Mouse (Mus musculus) ES-Bruce4 (cell line): Measurements from ENCODE around the gene Kcnk5. TPM values are rescaled to one million over a fixed set of nuclear protein-coding genes. Genes with fewer than 3 reads are reported as not detected.

Experiments
- H3K27ac ChIP-seq: 2 replicates; pipeline ENCODE4 v1.5.1; 2012; ENCODE audit warnings: low read length, inconsistent platforms; ENCODE audit not compliant: insufficient read depth
- H3K27me3 ChIP-seq: 2 replicates; pipeline ENCODE4 v1.6.1; 2012; ENCODE audit warnings: mild to moderate bottlenecking, low read length, inconsistent platforms; ENCODE audit not compliant: control insufficient read depth, poor library complexity, insufficient read depth, severe bottlenecking
- H3K36me3 ChIP-seq: 2 replicates; pipeline ENCODE4 v1.6.1; 2012; ENCODE audit warnings: inconsistent platforms, mild to moderate bottlenecking, low read length, moderate library complexity; ENCODE audit not compliant: control insufficient read depth, poor library complexity, insufficient read depth, severe bottlenecking
- H3K4me1 ChIP-seq: one replicate; pipeline ENCODE4 v1.8.1; 2011; ENCODE audit warnings: low read length; ENCODE audit not compliant: control insufficient read depth, insufficient read depth
- H3K4me3 ChIP-seq: 2 replicates; pipeline ENCODE4 v1.5.1; 2011; ENCODE audit warnings: low read depth, mild to moderate bottlenecking, low read length
- H3K9ac ChIP-seq: 2 replicates; pipeline ENCODE4 v1.6.1; 2012; ENCODE audit warnings: low read depth, mild to moderate bottlenecking, inconsistent platforms; ENCODE audit not compliant: poor library complexity, severe bottlenecking
- H3K9me3 ChIP-seq: replicated peaks from 2 replicates; pipeline ENCODE4 v1.6.1; 2012; ENCODE audit warnings: mild to moderate bottlenecking, low read length, inconsistent platforms; ENCODE audit not compliant: control insufficient read depth, poor library complexity, insufficient read depth, severe bottlenecking
- CTCF ChIP-seq: IDR thresholded peaks from one replicate; pipeline ENCODE4 v1.8.1; 2011; ENCODE audit warnings: low read depth, low read length
- EP300 ChIP-seq: IDR thresholded peaks from 2 replicates; pipeline ENCODE4 v1.6.1; 2011; ENCODE audit warnings: low read depth, low read length; ENCODE audit not compliant: insufficient read depth
- POLR2A ChIP-seq: IDR thresholded peaks from one replicate; pipeline ENCODE4 v1.8.1; 2011; ENCODE audit warnings: low read length; ENCODE audit not compliant: insufficient read depth
- polyA plus RNA-seq: library from polyadenylated mRNA; stranded (reverse); fragments of >200 nt; gene quantifications from 2 replicates; pipeline ENCODE4 v1.2.4, GENCODE M21; 2011; ENCODE audit warnings: low read depth; ENCODE audit not compliant: missing spikeins, insufficient read depth, insufficient read length

The Kcnk5 gene
- polyA plus RNA-seq, 1 experiment: 21.5 TPM

DNA sequence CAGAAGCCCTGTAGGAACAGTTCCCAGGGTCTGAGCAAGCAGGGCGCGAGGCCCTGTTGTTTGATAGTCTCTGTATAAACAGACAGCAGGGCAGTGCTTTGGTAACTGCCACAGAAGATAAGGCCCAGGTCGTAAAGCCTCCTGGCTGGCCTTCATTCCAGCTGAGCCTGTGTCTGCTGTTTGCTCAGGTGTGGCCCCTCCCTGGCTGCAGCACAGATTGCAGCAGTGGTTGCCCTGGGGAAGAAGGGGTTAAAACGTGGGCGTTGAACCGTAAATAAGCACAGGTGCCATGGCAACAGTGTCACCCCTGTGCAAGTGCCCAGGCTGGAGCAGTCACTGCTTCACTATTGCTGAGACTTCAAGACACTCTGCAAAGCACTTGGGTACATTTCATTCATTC, 26.8 kb upstream of the Kcnk5 start:
- no peak overlapping the region for H3K27ac ChIP-seq

GRCm38 (mm10) chr14:20205747-20206146, 24.1 kb upstream of the Kcnk5 start:
- TF ChIP-seq POLR2A (no peak), CTCF (no peak)
- no peaks in the 10 kb centered on the region for H3K9me3 ChIP-seq
- H3K36me3 ChIP-seq: no peaks in the 10 kb centered on the region
- H3K9ac ChIP-seq: no peak overlapping the region
- no peak overlapping the region for H3K4me3 ChIP-seq
- peaks cover 3% of the 10 kb centered on the region for H3K4me1 ChIP-seq
- no peak overlapping the region for H3K27ac ChIP-seq
- no peaks in the 10 kb centered on the region for H3K27me3 ChIP-seq

More for the DNA sequence above, 26.8 kb upstream of the Kcnk5 start:
- H3K4me1 ChIP-seq: peaks cover 5% of the 10 kb centered on the region
- H3K4me3 ChIP-seq: no peak overlapping the region
- TF ChIP-seq CTCF: no peak
- no peak for TF ChIP-seq EP300
- no peak for TF ChIP-seq POLR2A
- H3K9me3 ChIP-seq: no peaks in the 10 kb centered on the region
- H3K27me3 ChIP-seq: no peaks in the 10 kb centered on the region
- H3K9ac ChIP-seq: no peak overlapping the region
- H3K36me3 ChIP-seq: no peaks in the 10 kb centered on the region

DNA sequence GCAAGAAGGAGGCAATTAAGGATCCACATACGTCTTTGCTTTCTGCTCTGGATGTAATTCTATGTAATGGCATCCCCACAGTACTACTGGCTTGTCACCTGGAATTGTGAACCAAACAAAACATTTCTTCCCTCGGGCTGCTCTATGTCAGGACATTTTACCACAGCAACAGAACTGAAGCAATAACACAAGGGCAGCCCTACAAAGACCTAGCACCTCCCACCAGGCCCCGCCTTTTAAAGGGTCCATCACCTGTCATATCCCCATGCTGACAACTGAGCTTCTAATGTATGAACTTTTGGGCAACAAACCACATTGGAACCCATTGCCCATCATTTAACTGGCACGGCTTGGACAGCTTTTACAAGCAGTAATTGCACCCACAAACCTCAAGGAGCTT, 21.7 kb upstream of the Kcnk5 start:
- H3K4me3 ChIP-seq: no peak overlapping the region
- no peaks in the 10 kb centered on the region for H3K9me3 ChIP-seq
- H3K4me1 ChIP-seq: peaks cover 3% of the 10 kb centered on the region
- no peak overlapping the region for H3K9ac ChIP-seq
- no peak for TF ChIP-seq EP300
- no peak for TF ChIP-seq POLR2A
- TF ChIP-seq CTCF: no peak
- no peaks in the 10 kb centered on the region for H3K27me3 ChIP-seq
- H3K27ac ChIP-seq: no peak overlapping the region
- H3K36me3 ChIP-seq: no peaks in the 10 kb centered on the region

DNA sequence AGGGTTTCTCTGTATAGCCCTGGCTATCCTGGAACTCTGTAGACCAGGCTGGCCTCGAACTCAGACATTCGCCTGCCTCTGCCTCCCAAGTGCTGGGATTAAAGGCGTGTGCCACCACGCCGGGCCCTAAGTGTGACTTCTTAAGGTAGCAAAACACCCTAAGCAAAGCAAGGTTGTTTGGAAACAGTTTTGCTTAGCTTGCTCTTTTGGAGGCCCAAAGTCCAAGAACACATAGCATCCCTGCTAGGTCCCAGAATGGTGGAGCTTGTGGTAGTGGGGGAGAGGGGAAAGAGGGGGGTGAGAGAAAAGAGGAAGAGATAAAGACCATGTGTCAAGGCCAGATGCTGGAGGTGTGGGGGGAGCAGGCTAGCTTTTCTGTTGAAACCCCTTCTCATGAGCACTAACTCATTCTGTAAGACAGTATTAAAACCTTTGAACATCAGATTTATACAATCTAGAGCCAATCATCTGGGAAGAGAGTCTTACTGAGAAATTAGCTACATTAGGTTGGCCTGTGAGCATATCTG, 21.1 kb upstream of the Kcnk5 start:
- Histone ChIP-seq H3K9me3 (no peaks in the 10 kb centered on the region), H3K4me1 (no peaks in the 10 kb centered on the region), H3K27me3 (no peaks in the 10 kb centered on the region), H3K9ac (no peak overlapping the region), H3K27ac (no peak overlapping the region), H3K36me3 (no peaks in the 10 kb centered on the region), H3K4me3 (no peak overlapping the region)
- TF ChIP-seq POLR2A: no peak
- no peak for TF ChIP-seq CTCF
- no peak for TF ChIP-seq EP300

- Histone ChIP-seq H3K27me3 (no peaks in the 10 kb centered on the region), H3K36me3 (no peaks in the 10 kb centered on the region), H3K9ac (no peak overlapping the region), H3K9me3 (no peaks in the 10 kb centered on the region), H3K4me3 (no peak overlapping the region), H3K27ac (peak overlapping the region; percentile 14; the same call in 1 of the 2 replicates), H3K4me1 (no peaks in the 10 kb centered on the region)
- TF ChIP-seq CTCF (no peak), POLR2A (no peak), EP300 (peak; percentile 34; the same call in 1 of the 2 replicates)
Measured at GRCm38 (mm10) chr14:20201066-20201683, 19.6 kb upstream of the Kcnk5 start.

GRCm38 (mm10) chr14:20193103-20193715, 11.6 kb upstream of the Kcnk5 start:
- H3K4me1 ChIP-seq: no peaks in the 10 kb centered on the region
- H3K4me3 ChIP-seq: no peak overlapping the region
- no peaks in the 10 kb centered on the region for H3K27me3 ChIP-seq
- H3K27ac ChIP-seq: no peak overlapping the region
- no peak overlapping the region for H3K9ac ChIP-seq
- H3K36me3 ChIP-seq: no peaks in the 10 kb centered on the region
- H3K9me3 ChIP-seq: no peaks in the 10 kb centered on the region
- no peak for TF ChIP-seq POLR2A
